8 mouse cellular contexts compared by ENCODE assay signal in the genomic region with DNA sequence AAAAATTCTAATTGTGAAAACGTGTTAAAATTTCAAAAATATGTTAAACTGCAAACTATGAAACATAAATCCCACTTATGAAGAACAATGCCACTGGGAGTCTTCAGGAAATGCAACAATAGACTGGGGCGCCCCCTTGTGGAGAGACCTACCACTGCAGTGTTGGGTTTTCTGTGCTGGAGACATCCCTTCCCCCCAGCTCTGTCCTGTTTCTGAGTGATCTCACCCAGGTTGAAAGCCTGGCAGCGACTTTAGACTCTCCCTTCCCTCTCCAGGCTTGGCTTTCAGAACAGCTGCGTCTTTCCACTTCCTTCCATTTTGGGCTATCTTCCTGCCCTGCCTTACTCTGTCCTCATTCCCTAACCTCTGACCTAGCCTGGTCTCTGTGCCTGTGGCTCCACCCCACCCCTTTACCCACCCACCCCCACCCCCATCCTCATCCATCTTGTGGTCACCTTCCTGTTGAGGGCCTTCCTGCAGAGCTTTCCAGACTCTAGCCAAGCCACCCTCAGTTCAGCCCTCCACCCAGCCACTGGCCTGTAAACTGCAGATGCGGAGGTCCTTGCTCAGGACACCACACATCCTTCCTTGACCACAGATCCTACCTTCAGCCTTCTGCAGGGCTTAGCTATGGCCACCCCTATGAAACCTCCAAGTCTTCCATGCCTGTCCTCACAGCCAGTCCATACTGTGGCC. TPM values are rescaled to one million over a fixed set of nuclear protein-coding genes. Genes with fewer than 3 reads are reported as not detected.
A peak's percentile ranks its signal among the peaks of the same experiment; 100 is the strongest.
DNase-seq lines count a peak whose midpoint lies in the region; ATAC-seq and TF ChIP-seq lines count a peak whose summit lies in the region.

No protein-coding gene starts in this region.

- H3K4me1 ChIP-seq in kidney, postnatal 0 days (replicated peaks; ENCODE audit: insufficient read depth, low read length) = 0 out of 2 replicates have a peak, but pooled peaks cover 6% of the 10 kb centered on the region
- H3K4me1 ChIP-seq in liver, embryonic 13.5 days (replicated peaks) = peaks cover 15% of the 10 kb centered on the region

- H3K4me2 ChIP-seq in kidney, postnatal 0 days (ENCODE audit: low read length) = no peak overlapping the region; the same call in 1 of the 2 replicates
- H3K4me2 ChIP-seq in liver, embryonic 13.5 days = no peak overlapping the region

- H3K27ac ChIP-seq in kidney, postnatal 0 days = peak overlapping the region; percentile 77
- H3K27ac ChIP-seq in liver, embryonic 13.5 days = no peak overlapping the region

- H3K36me3 ChIP-seq in kidney, postnatal 0 days (ENCODE audit: insufficient read depth, low read length) = no peaks in the 10 kb centered on the region
- no peaks in the 10 kb centered on the region for H3K36me3 ChIP-seq in liver, embryonic 13.5 days

- H3K27me3 ChIP-seq in kidney, postnatal 0 days (ENCODE audit: insufficient read depth, low read length) = no peaks in the 10 kb centered on the region
- H3K27me3 ChIP-seq in liver, embryonic 13.5 days = peaks cover 54% of the 10 kb centered on the region

- TF ChIP-seq CTCF in kidney, postnatal 0 days (IDR thresholded peaks at IDR 0.05; ENCODE audit: low read depth) = peak; percentile 95

- ATAC-seq in kidney, postnatal 0 days (replicated peaks; ENCODE audit: low FRiP score, low read depth) = peak; percentile 70
- ATAC-seq in liver, embryonic 13.5 days (ENCODE audit: low read depth) = 0 out of 2 replicates have a peak, but pooled peaks have one; percentile 20

- DNase-seq in 3T3-L1 (ENCODE audit: low read depth, low spot score) (peak; percentile 96), ZHBTc4 (ENCODE audit: low read depth, low spot score) (peak; percentile 87)
- peak; percentile 76 to 85 for DNase-seq in cerebellum, postnatal 4 days (ENCODE audit: low spot score in 2 of 2)
- peak; percentile 74 to 85 for DNase-seq in heart, adult 9 months (ENCODE audit: low spot score in 2 of 2)
- DNase-seq in kidney, postnatal 0 days (ENCODE audit: low spot score) = peak; percentile 92
- peak; percentile 55 for DNase-seq in liver, embryonic 13.5 days
- DNase-seq in ovary, postnatal 14 days (ENCODE audit: low spot score) = peak; percentile 88
- DNase-seq in thymus, postnatal 0 days (ENCODE audit: low spot score) = peak; percentile 80

- WGBS in kidney, postnatal 0 days = 14% methylated on average over 5 of the region's 5 CpGs
- WGBS in liver, embryonic 13.5 days (ENCODE audit: insufficient replicate concordance) = 13% methylated on average over 5 of the region's 5 CpGs

- H3K9me3 ChIP-seq in kidney, postnatal 0 days (replicated peaks; ENCODE audit: low read length) = no peaks in the 10 kb centered on the region
- H3K9me3 ChIP-seq in liver, embryonic 13.5 days (replicated peaks) = no peaks in the 10 kb centered on the region

- H3K4me3 ChIP-seq in kidney, postnatal 0 days (replicated peaks; ENCODE audit: low read depth, low read length) = no peak overlapping the region
- H3K4me3 ChIP-seq in liver, embryonic 13.5 days (replicated peaks) = no peak overlapping the region

- no peak overlapping the region for H3K9ac ChIP-seq in kidney, postnatal 0 days (ENCODE audit: low read depth, low read length)
- no peak overlapping the region for H3K9ac ChIP-seq in liver, embryonic 13.5 days

RNA-seq across cellular contexts. Expression of gene Adam15, which starts 5.2 kb away (rescaled TPM):
- 85.4 and 90.7 TPM in 2 replicates for polyA plus RNA-seq in kidney, postnatal 0 days (2015; fragmentation: Nextera tagmentation; extraction: Ambion mirVana)
- polyA plus RNA-seq in liver, embryonic 13.5 days (2015; fragmentation: Nextera tagmentation; extraction: Ambion mirVana) = 9.5 and 9.6 TPM in 2 replicates
- 17.4 and 18.1 TPM in 2 replicates for polyA plus RNA-seq in thymus, postnatal 0 days (2015; fragmentation: Nextera tagmentation; extraction: Ambion mirVana)

RNA-seq across cellular contexts. Expression of gene Dcst2, which starts 6.8 kb away (rescaled TPM):
- polyA plus RNA-seq in kidney, postnatal 0 days (2015; fragmentation: Nextera tagmentation; extraction: Ambion mirVana) = 0.57 and 0.62 TPM in 2 replicates
- polyA plus RNA-seq in liver, embryonic 13.5 days (2015; fragmentation: Nextera tagmentation; extraction: Ambion mirVana) = 0.07 and 0.08 TPM in 2 replicates
- polyA plus RNA-seq in thymus, postnatal 0 days (2015; fragmentation: Nextera tagmentation; extraction: Ambion mirVana) = not detected in 2 replicates

RNA-seq across cellular contexts. Expression of gene Dcst1, which starts 10.1 kb away (rescaled TPM):
- 6.2 TPM in 2 replicates for polyA plus RNA-seq in kidney, postnatal 0 days (2015; fragmentation: Nextera tagmentation; extraction: Ambion mirVana)
- polyA plus RNA-seq in liver, embryonic 13.5 days (2015; fragmentation: Nextera tagmentation; extraction: Ambion mirVana) = not detected in 2 replicates
- polyA plus RNA-seq in thymus, postnatal 0 days (2015; fragmentation: Nextera tagmentation; extraction: Ambion mirVana) = 0.10 and 0.14 TPM in 2 replicates

RNA-seq across cellular contexts. Expression of gene Efna4, which starts 17.1 kb away (rescaled TPM):
- polyA plus RNA-seq in kidney, postnatal 0 days (2015; fragmentation: Nextera tagmentation; extraction: Ambion mirVana) = 24.4 and 25.4 TPM in 2 replicates
- 1.0 and 1.2 TPM in 2 replicates for polyA plus RNA-seq in liver, embryonic 13.5 days (2015; fragmentation: Nextera tagmentation; extraction: Ambion mirVana)
- polyA plus RNA-seq in thymus, postnatal 0 days (2015; fragmentation: Nextera tagmentation; extraction: Ambion mirVana) = 5.3 and 6.0 TPM in 2 replicates

RNA-seq across cellular contexts. Expression of gene Efna3, which starts 32.2 kb away (rescaled TPM):
- polyA plus RNA-seq in kidney, postnatal 0 days (2015; fragmentation: Nextera tagmentation; extraction: Ambion mirVana) = 4.2 and 6.1 TPM in 2 replicates
- polyA plus RNA-seq in liver, embryonic 13.5 days (2015; fragmentation: Nextera tagmentation; extraction: Ambion mirVana) = 0.32 and 0.41 TPM in 2 replicates
- 0.82 and 1.0 TPM in 2 replicates for polyA plus RNA-seq in thymus, postnatal 0 days (2015; fragmentation: Nextera tagmentation; extraction: Ambion mirVana)
